Mouse (Mus musculus) embryonic fibroblast, embryonic 13.5 days (primary cell): ENCODE data around the gene Mgat3.

ENCODE experiments used
- CTCF ChIP-seq: IDR thresholded peaks from 2 replicates; pipeline ENCODE4 v1.5.1; 2011; ENCODE audit warnings: mild to moderate bottlenecking, control low read depth, low read length, moderate library complexity, borderline replicate concordance; ENCODE audit not compliant: insufficient read depth
- POLR2A ChIP-seq: IDR thresholded peaks from 2 replicates; pipeline ENCODE4 v1.6.1; 2011; ENCODE audit warnings: low read depth, mild to moderate bottlenecking, control low read depth, low read length, moderate library complexity

GRCm38 (mm10) chr15:80158001-80158706, 15.4 kb upstream of the Mgat3 start:
- TF ChIP-seq POLR2A (no peak), CTCF (no peak)
